Mouse (Mus musculus): ENCODE measurements around the gene Tubb4b.

GRCm38 (mm10) chr2:25240723-25241437, 16.4 kb upstream of the Tubb4b start:
- TF ChIP-seq CTCF (IDR thresholded peaks at IDR 0.05; ENCODE audit: insufficient read depth, low read depth, low read length) (no peak), POLR2A (IDR thresholded peaks at IDR 0.05; ENCODE audit: insufficient read depth, low read depth, low read length) (0 out of 2 replicates have a peak, but pooled peaks have one; percentile 17)

All from olfactory bulb, adult 2 months (tissue).